Mouse (Mus musculus) granulocyte monocyte progenitor cell, adult 5-6 weeks (primary cell): ENCODE measurements around the gene Baz1a. TPM values are rescaled to one million over a fixed set of nuclear protein-coding genes. Genes with fewer than 3 reads are reported as not detected.
"Not testable (repeated sequence)": the region's sequence is repeated elsewhere in the genome, so short reads cannot be mapped to it uniquely, and the experiment has no call there.

ENCODE experiments used
- ATAC-seq: replicated peaks from 2 replicates; pipeline ENCODE4 v1.8.0; 2016; ENCODE audit warnings: mild to moderate bottlenecking, moderate TSS enrichment, inconsistent platforms; ENCODE audit not compliant: poor library complexity, severe bottlenecking
- total RNA-seq, 2 experiments: library from RNA; stranded (forward) in 1 of 2; stranded (reverse) in 1 of 2; fragments of 200-712, 200-1000 nt in 1 of 2; fragments of >200 nt in 1 of 2; fragmentation: Nextera tagmentation in 1 of 2; gene quantifications; 2 replicates each; pipeline ENCODE4 v1.2.3; 2014 to 2017

Baz1a gene
- total RNA-seq, 2 experiments from 2014 or later, result 153 to 156 TPM

GRCm38 (mm10) chr12:54982935-54983715 lies 31.0 kb downstream of the Baz1a start:
- no peak for ATAC-seq

- no peak for ATAC-seq
Observed at GRCm38 (mm10) chr12:54981962-54982361, 32.2 kb downstream of the Baz1a start.

DNA sequence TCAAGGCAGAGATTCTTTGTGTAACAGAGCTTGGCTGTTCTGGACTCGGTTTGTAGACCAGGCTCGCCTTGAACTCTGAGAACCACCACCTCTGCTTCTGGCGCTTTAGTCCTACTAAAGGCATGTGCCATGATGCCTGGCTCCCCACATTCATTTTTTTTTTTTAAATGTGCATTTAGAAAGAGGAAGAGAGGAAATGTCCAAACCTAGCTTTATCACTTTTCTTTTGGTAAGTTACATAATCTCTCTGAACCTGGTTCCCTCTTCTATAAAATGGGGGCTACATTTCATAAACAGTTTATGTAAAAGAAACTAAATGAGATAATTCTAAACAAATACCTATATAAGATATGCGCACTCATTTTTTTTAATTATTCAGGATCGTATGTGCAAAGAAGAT lies 33.2 kb downstream of the Baz1a start:
- ATAC-seq, result peak; percentile 49

- no peak for ATAC-seq
Observed at GRCm38 (mm10) chr12:54980532-54980931, 33.6 kb downstream of the Baz1a start.

GRCm38 (mm10) chr12:54969033-54969432 lies 45.1 kb downstream of the Baz1a start:
- peak; percentile 63 for ATAC-seq

DNA sequence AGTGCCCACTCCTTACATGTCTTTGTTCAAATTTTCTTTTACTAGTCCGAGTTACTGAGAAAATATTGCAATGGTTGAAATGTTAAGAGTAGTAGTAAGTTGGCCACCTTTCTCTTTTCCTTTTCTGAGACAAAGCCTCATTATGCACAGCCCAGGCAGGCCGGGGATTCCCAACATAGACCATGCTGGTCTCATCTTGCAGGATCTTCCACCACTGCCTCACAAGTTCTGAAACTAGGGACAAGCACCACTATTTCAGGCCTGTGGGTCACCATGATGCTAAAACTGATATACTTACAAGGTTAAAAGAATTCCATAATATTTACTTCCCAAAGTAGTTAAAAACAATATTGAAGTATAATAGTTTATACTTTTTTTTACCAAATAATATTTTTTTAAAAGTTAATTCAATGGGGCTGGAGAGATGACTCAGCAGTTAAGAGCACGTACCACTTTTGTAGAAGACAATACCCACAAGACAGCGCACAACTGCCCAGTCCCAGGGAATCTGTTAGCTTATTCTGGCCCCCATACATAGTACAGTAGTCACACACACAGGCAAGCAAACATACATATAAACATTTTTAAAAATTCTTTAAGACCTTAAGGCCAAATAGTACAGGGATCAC lies 48.5 kb downstream of the Baz1a start:
- ATAC-seq, result no peak

DNA sequence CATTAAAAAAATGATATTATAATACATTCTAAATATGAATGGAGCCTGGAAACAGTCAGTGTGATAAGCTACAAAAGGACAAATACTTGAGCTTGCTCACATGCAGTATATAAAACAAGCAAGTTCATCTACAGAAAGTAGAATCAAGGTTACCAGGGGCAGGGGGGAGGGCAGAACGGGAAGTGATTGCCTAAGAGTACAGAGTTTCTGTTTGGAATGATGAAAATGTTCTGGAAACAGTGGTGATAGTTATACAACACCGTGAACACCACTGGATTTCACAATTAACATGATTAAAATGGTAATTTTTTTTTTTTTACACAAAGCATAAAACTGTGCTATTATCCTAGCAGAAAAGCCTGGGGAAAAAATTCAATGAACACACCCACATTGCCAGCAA lies 54.6 kb downstream of the Baz1a start:
- ATAC-seq, result peak; percentile 89

- ATAC-seq, result peak; percentile 66
Observed at GRCm38 (mm10) chr12:54956974-54957373, 57.2 kb downstream of the Baz1a start.

DNA sequence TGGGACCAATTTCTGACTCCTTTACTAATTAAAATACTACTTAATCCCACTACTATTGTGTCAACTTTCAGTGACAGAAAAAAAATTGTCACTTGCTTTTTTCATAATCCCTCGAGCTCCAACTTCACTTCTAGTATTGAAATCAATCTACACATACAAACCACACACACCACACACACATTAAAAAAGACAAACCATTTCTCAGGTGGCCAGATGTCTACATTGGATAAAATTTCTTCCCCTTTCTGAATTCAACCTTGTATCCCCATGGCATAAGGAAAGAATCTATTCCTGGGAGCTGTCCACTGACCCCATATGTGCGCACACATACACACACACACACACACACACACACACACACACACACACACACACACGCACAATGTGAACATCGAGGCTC lies 57.7 kb downstream of the Baz1a start:
- no peak for ATAC-seq

DNA sequence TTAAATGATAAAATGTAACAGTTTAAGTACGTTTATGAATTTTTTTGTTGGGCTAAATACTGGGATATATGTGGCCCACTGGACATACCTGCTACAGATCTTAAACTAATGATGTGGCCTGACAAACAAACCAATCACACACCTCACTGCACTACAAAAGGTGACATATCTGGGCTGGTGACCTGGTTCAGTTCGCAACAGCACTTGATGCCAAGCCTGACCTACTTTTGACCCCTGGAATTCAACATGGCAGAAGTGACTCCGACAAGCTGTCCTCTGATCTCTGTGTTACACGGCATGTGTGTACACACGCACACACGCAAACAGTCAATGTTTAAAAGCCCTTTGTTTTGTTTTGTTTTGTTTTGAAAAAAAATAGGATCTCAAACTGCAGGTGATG lies 68.0 kb downstream of the Baz1a start:
- no peak for ATAC-seq

DNA sequence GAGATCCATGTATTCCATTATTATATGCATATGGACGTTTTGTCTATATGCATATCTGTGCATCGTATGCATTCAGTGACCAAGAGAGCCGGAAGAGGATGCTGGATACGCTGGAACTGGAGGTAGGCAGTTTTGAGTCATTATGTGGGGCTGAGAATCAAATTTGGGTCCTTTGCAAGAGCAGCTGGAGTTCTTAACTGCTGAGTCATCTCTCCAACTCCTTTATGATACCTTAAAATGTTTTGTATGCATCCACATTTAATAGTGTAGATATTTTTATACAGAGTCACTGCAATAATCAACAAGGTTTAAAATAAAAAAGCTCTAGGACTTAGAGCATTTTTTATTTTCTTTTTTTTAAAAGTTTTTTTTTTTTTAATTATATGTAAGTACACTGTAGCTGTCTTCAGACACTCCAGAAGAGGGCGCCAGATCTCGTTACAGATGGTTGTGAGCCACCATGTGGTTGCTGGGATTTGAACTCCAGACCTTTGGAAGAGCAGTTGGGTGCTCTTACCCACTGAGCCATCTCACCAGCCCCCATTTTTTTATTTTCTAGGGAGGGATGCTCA lies 71.5 kb downstream of the Baz1a start:
- ATAC-seq, result not testable (repeated sequence)

GRCm38 (mm10) chr12:54937581-54938343 lies 76.4 kb downstream of the Baz1a start:
- ATAC-seq, result not testable (repeated sequence)

DNA sequence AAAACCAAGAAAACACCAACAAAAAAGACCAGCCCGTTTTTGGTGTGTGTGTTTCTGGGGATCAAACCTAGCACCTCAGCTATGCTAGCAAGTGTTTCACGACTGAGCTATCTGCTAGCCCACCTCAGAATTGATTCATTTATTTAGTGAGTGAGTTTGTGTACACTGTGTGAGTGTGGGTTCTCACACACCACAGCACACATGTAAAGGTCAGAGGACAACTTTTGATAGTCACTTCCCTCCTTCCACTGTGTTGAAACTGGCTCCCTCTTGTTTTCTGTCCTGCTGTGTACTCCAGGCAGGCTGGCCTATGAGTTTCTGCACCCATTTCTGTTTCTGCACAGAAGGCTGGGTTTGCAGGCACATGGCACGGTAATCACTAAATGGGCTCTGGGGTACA lies 103.8 kb downstream of the Baz1a start:
- no peak for ATAC-seq

- ATAC-seq, result peak; percentile 54; the same call in 1 of the 2 replicates
Observed at GRCm38 (mm10) chr12:54892559-54892958, 121.6 kb downstream of the Baz1a start.

- ATAC-seq, result no peak
Observed at GRCm38 (mm10) chr12:54890426-54890825, 123.7 kb downstream of the Baz1a start.

DNA sequence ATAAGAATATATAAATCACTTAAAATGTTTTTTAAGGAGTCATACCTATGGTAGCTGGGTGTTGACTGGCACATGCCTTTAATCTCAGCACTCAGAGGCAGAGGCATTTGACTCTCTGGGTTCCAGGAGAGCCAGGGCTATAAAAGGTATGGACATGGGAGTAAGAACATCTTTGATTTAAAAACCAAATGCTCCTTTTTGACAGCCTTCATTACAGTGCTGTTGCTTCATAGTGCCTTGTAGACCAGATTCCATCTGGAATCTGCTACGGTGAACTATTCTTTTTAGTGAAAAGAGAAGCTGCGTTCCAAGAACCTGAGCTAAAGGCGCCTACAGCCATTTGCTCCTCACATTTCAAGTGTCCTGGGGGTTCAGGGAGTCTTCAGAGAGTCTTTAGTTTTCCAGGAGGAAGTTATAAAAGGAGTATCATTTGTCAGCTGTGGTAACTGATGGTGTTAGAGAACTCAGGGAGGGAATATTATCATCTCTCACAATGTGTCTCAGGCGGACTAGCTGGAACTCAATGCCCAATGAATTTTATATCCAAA lies 126.5 kb downstream of the Baz1a start:
- ATAC-seq, result no peak

DNA sequence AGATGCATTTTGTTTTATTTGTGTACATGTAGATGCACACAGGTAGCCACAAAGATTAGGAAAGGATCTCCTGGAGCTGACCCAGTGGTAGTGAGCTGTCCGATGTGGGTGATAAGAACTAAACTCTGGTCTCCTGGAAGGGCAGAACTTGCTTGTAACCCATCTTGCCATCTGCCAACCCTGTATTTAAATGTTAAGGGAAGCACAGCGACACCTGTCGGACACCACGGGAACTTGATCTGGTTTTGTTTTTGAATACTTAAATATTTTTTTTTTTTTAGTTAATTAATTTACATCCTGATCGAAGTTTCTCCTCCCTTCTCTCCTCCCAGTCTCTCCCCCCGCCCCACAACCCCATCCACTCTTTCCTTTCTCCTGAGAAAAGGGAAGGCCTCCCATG lies 134.5 kb downstream of the Baz1a start:
- peak; percentile 78 for ATAC-seq

- ATAC-seq, result peak; percentile 17; the same call in 1 of the 2 replicates
Observed at GRCm38 (mm10) chr12:54879211-54879610, 134.9 kb downstream of the Baz1a start.

DNA sequence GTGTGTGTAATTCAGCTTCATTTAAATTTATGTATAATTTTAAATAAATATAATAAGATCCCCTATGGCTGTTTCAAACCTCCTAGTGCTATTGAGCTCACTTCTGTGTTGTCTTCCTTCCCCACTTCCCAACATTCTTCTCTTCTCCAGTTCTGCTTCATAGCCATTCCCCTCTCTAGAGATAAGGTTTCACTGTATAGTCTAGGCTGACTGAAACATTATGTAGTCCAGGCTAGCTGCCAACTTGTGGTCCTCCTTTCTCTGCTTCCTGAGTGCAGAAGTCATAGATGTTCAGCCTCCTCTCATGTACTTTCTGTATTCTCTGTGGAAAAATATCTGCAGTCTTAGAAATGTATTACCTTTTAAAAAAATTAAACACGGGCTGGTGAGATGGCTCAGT lies 136.3 kb downstream of the Baz1a start:
- ATAC-seq, result no peak

DNA sequence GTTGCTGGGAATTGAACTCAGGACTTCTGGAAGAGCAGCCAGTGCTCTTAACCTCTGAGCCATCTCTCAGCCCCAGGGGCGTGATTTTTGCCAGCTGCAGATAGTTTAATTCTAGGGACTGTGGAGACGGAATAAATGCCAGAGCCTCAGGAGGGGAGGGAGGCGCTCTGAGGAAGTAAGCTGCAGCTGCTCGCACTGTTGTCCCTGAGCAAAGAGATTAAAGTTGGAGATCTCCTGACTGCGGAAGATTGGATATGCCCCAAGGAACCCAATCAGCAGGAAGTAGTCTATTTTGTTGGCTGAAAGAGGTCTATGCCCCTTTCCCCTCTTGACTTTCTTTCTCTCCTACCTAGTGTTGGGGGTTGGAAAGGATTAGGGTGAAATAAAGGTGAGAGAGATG lies 137.3 kb downstream of the Baz1a start:
- ATAC-seq, result no peak

DNA sequence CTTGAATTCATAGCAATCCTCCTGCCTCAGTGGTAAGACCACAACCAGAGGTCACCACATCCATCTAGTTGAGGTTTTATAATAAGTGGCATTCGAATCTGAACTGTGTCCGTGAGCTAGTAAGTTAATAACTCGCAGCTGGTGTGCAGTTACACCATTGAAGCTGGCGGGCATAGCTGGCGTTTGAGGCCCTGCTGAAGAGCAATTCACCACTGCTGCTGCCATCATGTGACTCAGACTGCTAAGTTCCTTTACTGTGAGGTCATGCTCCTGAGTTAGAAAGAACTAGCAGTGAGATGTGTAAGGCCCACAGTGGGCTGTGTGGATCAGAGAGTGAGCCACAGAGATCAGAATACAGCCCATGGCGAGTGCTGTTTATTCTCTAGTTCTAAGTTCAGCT lies 139.4 kb downstream of the Baz1a start:
- no peak for ATAC-seq
